Mouse (Mus musculus): ENCODE data around the gene Atp5j2. TPM values are rescaled to one million over a fixed set of nuclear protein-coding genes. Genes with fewer than 3 reads are reported as not detected.

The Atp5j2 gene
- polyA plus RNA-seq, 1 experiment from 2014 or later, result 604 TPM

- WGBS, result 92% methylated on average over 6 of the region's 6 CpGs
- Histone ChIP-seq H3K9me3 (replicated peaks; ENCODE audit: control insufficient read depth, low read length) (no peaks in the 10 kb centered on the region), H3K27ac (ENCODE audit: low read depth, low read length) (no peak overlapping the region), H3K36me3 (ENCODE audit: control insufficient read depth, insufficient read depth, low read length) (peaks cover 100% of the 10 kb centered on the region), H3K9ac (ENCODE audit: low read length) (no peak overlapping the region), H3K4me2 (ENCODE audit: low read length) (no peak overlapping the region), H3K4me3 (ENCODE audit: low read depth, low read length) (no peak overlapping the region), H3K4me1 (ENCODE audit: control insufficient read depth, insufficient read depth, low read length) (no peaks in the 10 kb centered on the region), H3K27me3 (replicated peaks; ENCODE audit: control insufficient read depth, insufficient read depth, low read length) (no peaks in the 10 kb centered on the region)
- ATAC-seq (no peak), DNase-seq (ENCODE audit: low spot score) (no peak)
Observed at GRCm38 (mm10) chr5:145149294-145149693, 42.6 kb downstream of the Atp5j2 start.

GRCm38 (mm10) chr5:145147748-145148147 lies 44.1 kb downstream of the Atp5j2 start:
- WGBS, result 94% methylated on average over 5 of the region's 5 CpGs
- no peak for ATAC-seq

GRCm38 (mm10) chr5:145140611-145141010 lies 51.3 kb downstream of the Atp5j2 start:
- WGBS, result under 1% methylated on average over 18 of the region's 18 CpGs
- DNase-seq (ENCODE audit: low spot score) (no peak), ATAC-seq (no peak)
- H3K9ac ChIP-seq (ENCODE audit: low read length), result peak overlapping the region; percentile 86
- peak overlapping the region; percentile 86 for H3K4me3 ChIP-seq (ENCODE audit: low read depth, low read length)
- peak overlapping the region; percentile 72 for H3K4me2 ChIP-seq (ENCODE audit: low read length)
- no peaks in the 10 kb centered on the region for H3K27me3 ChIP-seq (replicated peaks; ENCODE audit: control insufficient read depth, insufficient read depth, low read length)
- H3K9me3 ChIP-seq (replicated peaks; ENCODE audit: control insufficient read depth, low read length), result no peaks in the 10 kb centered on the region
- H3K27ac ChIP-seq (ENCODE audit: low read depth, low read length), result peak overlapping the region; percentile 68; the same call in 1 of the 2 replicates
- peaks cover 16% of the 10 kb centered on the region for H3K4me1 ChIP-seq (ENCODE audit: control insufficient read depth, insufficient read depth, low read length)
- H3K36me3 ChIP-seq (ENCODE audit: control insufficient read depth, insufficient read depth, low read length), result peaks cover 58% of the 10 kb centered on the region

More at GRCm38 (mm10) chr5:145147748-145148147, 44.1 kb downstream of the Atp5j2 start:
- Histone ChIP-seq H3K27me3 (replicated peaks; ENCODE audit: control insufficient read depth, insufficient read depth, low read length) (no peaks in the 10 kb centered on the region), H3K27ac (ENCODE audit: low read depth, low read length) (no peak overlapping the region), H3K9me3 (replicated peaks; ENCODE audit: control insufficient read depth, low read length) (no peaks in the 10 kb centered on the region), H3K9ac (ENCODE audit: low read length) (no peak overlapping the region), H3K4me2 (ENCODE audit: low read length) (no peak overlapping the region), H3K4me1 (ENCODE audit: control insufficient read depth, insufficient read depth, low read length) (no peaks in the 10 kb centered on the region), H3K4me3 (ENCODE audit: low read depth, low read length) (no peak overlapping the region), H3K36me3 (ENCODE audit: control insufficient read depth, insufficient read depth, low read length) (peaks cover 100% of the 10 kb centered on the region)
- no peak for DNase-seq (ENCODE audit: low spot score)

- DNase-seq (ENCODE audit: low spot score) (peak; percentile 97), ATAC-seq (peak; percentile 96)
- peaks cover 58% of the 10 kb centered on the region for H3K36me3 ChIP-seq (ENCODE audit: control insufficient read depth, insufficient read depth, low read length)
- no peaks in the 10 kb centered on the region for H3K27me3 ChIP-seq (replicated peaks; ENCODE audit: control insufficient read depth, insufficient read depth, low read length)
- H3K4me3 ChIP-seq (ENCODE audit: low read depth, low read length), result peak within 1 kb of the TSS; percentile 86
- peak within 1 kb of the TSS; percentile 72 for H3K4me2 ChIP-seq (ENCODE audit: low read length)
- no peaks in the 10 kb centered on the region for H3K9me3 ChIP-seq (replicated peaks; ENCODE audit: control insufficient read depth, low read length)
- H3K4me1 ChIP-seq (ENCODE audit: control insufficient read depth, insufficient read depth, low read length), result peaks cover 16% of the 10 kb centered on the region
- H3K27ac ChIP-seq (ENCODE audit: low read depth, low read length), result peak within 1 kb of the TSS; percentile 68
- WGBS, result under 1% methylated on average over 76 of the region's 84 CpGs
- H3K9ac ChIP-seq (ENCODE audit: low read length), result peak within 1 kb of the TSS; percentile 86
Observed at GRCm38 (mm10) chr5:145139571-145140519, 52.0 kb downstream of the Atp5j2 start, which contains the start of the genes Pdap1 and Bud31. Gene Pdap1 (minus strand): TSS chr5:145140238. Gene Bud31 (plus strand): TSS chr5:145140362.

- H3K9me3 ChIP-seq (replicated peaks; ENCODE audit: control insufficient read depth, low read length), result no peaks in the 10 kb centered on the region
- H3K27ac ChIP-seq (ENCODE audit: low read depth, low read length), result no peak overlapping the region
- peak overlapping the region; percentile 86 for H3K4me3 ChIP-seq (ENCODE audit: low read depth, low read length)
- no peaks in the 10 kb centered on the region for H3K27me3 ChIP-seq (replicated peaks; ENCODE audit: control insufficient read depth, insufficient read depth, low read length)
- peak overlapping the region; percentile 86 for H3K9ac ChIP-seq (ENCODE audit: low read length)
- H3K4me1 ChIP-seq (ENCODE audit: control insufficient read depth, insufficient read depth, low read length), result peaks cover 16% of the 10 kb centered on the region
- peak overlapping the region; percentile 72 for H3K4me2 ChIP-seq (ENCODE audit: low read length)
- peaks cover 58% of the 10 kb centered on the region for H3K36me3 ChIP-seq (ENCODE audit: control insufficient read depth, insufficient read depth, low read length)
- ATAC-seq (no peak), DNase-seq (ENCODE audit: low spot score) (peak; percentile 24)
- WGBS, result 15% methylated on average over 6 of the region's 6 CpGs
Observed at GRCm38 (mm10) chr5:145138836-145139235, 53.0 kb downstream of the Atp5j2 start.

Other genes starting within 250 kb of the Atp5j2 start
- gene Smurf1, start 226.2 kb downstream of the Atp5j2 start, polyA plus RNA-seq (2014; fragmentation: Nextera tagmentation; extraction: Ambion mirVana), result 16.5 and 22.7 TPM in 2 replicates
- gene Gm4871, start 159.3 kb downstream of the Atp5j2 start, polyA plus RNA-seq (2014; fragmentation: Nextera tagmentation; extraction: Ambion mirVana), result not detected in 2 replicates
- not detected in 2 replicates for gene 1700018F24Rik, start 149.1 kb downstream of the Atp5j2 start, polyA plus RNA-seq (2014; fragmentation: Nextera tagmentation; extraction: Ambion mirVana)
- 241 and 263 TPM in 2 replicates for gene Arpc1a, start 108.2 kb downstream of the Atp5j2 start, polyA plus RNA-seq (2014; fragmentation: Nextera tagmentation; extraction: Ambion mirVana)
- not detected in 2 replicates for gene Kpna7, start 108.0 kb downstream of the Atp5j2 start, polyA plus RNA-seq (2014; fragmentation: Nextera tagmentation; extraction: Ambion mirVana)
- gene Arpc1b, start 77.8 kb downstream of the Atp5j2 start, polyA plus RNA-seq (2014; fragmentation: Nextera tagmentation; extraction: Ambion mirVana), result 48.8 and 50.3 TPM in 2 replicates
- gene Pdap1, start 51.8 kb downstream of the Atp5j2 start, polyA plus RNA-seq (2014; fragmentation: Nextera tagmentation; extraction: Ambion mirVana), result 98.8 and 102 TPM in 2 replicates
- gene Bud31, start 51.7 kb downstream of the Atp5j2 start, polyA plus RNA-seq (2014; fragmentation: Nextera tagmentation; extraction: Ambion mirVana), result 226 and 245 TPM in 2 replicates
- 16.8 and 21.6 TPM in 2 replicates for gene Ptcd1, start 25.0 kb downstream of the Atp5j2 start, polyA plus RNA-seq (2014; fragmentation: Nextera tagmentation; extraction: Ambion mirVana)
- 28.9 and 31.1 TPM in 2 replicates for gene Cpsf4, start 24.8 kb downstream of the Atp5j2 start, polyA plus RNA-seq (2014; fragmentation: Nextera tagmentation; extraction: Ambion mirVana)
- 14.9 and 16.4 TPM in 2 replicates for gene Zkscan14, start 9.8 kb upstream of the Atp5j2 start, polyA plus RNA-seq (2014; fragmentation: Nextera tagmentation; extraction: Ambion mirVana)
- gene Zkscan5, start 12.5 kb upstream of the Atp5j2 start, polyA plus RNA-seq (2014; fragmentation: Nextera tagmentation; extraction: Ambion mirVana), result 17.7 and 17.8 TPM in 2 replicates
- 42.8 and 45.7 TPM in 2 replicates for gene Zfp655, start 39.7 kb upstream of the Atp5j2 start, polyA plus RNA-seq (2014; fragmentation: Nextera tagmentation; extraction: Ambion mirVana)
- gene Zscan25, start 88.4 kb upstream of the Atp5j2 start, polyA plus RNA-seq (2014; fragmentation: Nextera tagmentation; extraction: Ambion mirVana), result 0.98 and 1.6 TPM in 2 replicates
- not detected in 2 replicates for gene Cyp3a57, start 153.2 kb upstream of the Atp5j2 start, polyA plus RNA-seq (2014; fragmentation: Nextera tagmentation; extraction: Ambion mirVana)